Mouse (Mus musculus) embryonic facial prominence, embryonic 11.5 days (tissue): ENCODE data around the gene Npas2. TPM values are rescaled to one million over a fixed set of nuclear protein-coding genes. Genes with fewer than 3 reads are reported as not detected.
A peak's percentile ranks its signal among the peaks of the same experiment; 100 is the strongest.

Source experiments
- ATAC-seq: fragments of 200-750 bp; cut with Nextera tagmentation; replicated peaks from 2 replicates; pipeline ENCODE4 v1.8.0; 2017; ENCODE audit warnings: low read depth; ENCODE audit not compliant: insufficient number of reproducible peaks, low FRiP score, low TSS enrichment
- DNase-seq: peaks from one replicate; pipeline ENCODE4 v3.0.0-alpha.2; 2015; ENCODE audit warnings: low spot score
- H3K27ac ChIP-seq: fragments of 300-500 bp; sonication (generic); replicated peaks from 2 replicates; pipeline ENCODE4 v1.5.1; 2014; ENCODE audit warnings: mild to moderate bottlenecking, low read depth, low read length, control low read depth
- H3K27me3 ChIP-seq: fragments of 300-500 bp; sonication (generic); 2 replicates; pipeline ENCODE4 v1.6.1; 2014; ENCODE audit warnings: mild to moderate bottlenecking, low read length, moderate library complexity, mixed read lengths; ENCODE audit not compliant: control insufficient read depth, insufficient read depth
- H3K36me3 ChIP-seq: fragments of 300-500 bp; sonication (generic); replicated peaks from 2 replicates; pipeline ENCODE4 v1.6.1; 2014; ENCODE audit warnings: low read depth, mild to moderate bottlenecking, low read length, moderate library complexity, mixed read lengths; ENCODE audit not compliant: control insufficient read depth, insufficient read depth
- H3K4me1 ChIP-seq: fragments of 300-500 bp; sonication (generic); 2 replicates; pipeline ENCODE4 v1.6.1; 2014; ENCODE audit warnings: low read length, mixed read lengths; ENCODE audit not compliant: control insufficient read depth, insufficient read depth
- H3K4me2 ChIP-seq: fragments of 300-500 bp; sonication (generic); 2 replicates; pipeline ENCODE4 v1.6.1; 2014; ENCODE audit warnings: low read depth, mild to moderate bottlenecking, control low read depth, low read length, moderate library complexity
- H3K4me3 ChIP-seq: fragments of 300-500 bp; sonication (generic); 2 replicates; pipeline ENCODE4 v1.5.1; 2014; ENCODE audit warnings: low read depth, low read length, control low read depth
- H3K9ac ChIP-seq: fragments of 300-500 bp; sonication (generic); replicated peaks from 2 replicates; pipeline ENCODE4 v1.6.1; 2014; ENCODE audit warnings: mild to moderate bottlenecking, control low read depth, low read length
- H3K9me3 ChIP-seq: fragments of 300-500 bp; sonication (generic); replicated peaks from 2 replicates; pipeline ENCODE4 v1.6.1; 2016; ENCODE audit warnings: mild to moderate bottlenecking, low read length, inconsistent platforms, mixed read lengths; ENCODE audit not compliant: control insufficient read depth
- WGBS: fragments of 180-500 bp; shearing (Covaris S2); extraction: QIAGEN DNeasy Blood & Tissue Kit; methylation state at CpG from one replicate; pipeline ENCODE4 v1.1.7; 2014; 5-methylcytosine and 5-hydroxymethylcytosine counted together
- polyA plus RNA-seq: library from polyadenylated mRNA; unstranded; fragments of >200 nt; fragmentation: Nextera tagmentation; extraction: Ambion mirVana; gene quantifications from 2 replicates; pipeline ENCODE4 v1.2.1, GENCODE M21; 2014

Gene Npas2
- polyA plus RNA-seq, 1 experiment from 2014 or later: 0.06 TPM

GRCm38 (mm10) chr1:39376726-39377240, 183.3 kb downstream of the Npas2 start:
- no peaks in the 10 kb centered on the region for H3K27me3 ChIP-seq
- DNase-seq: no peak
- 0 out of 2 replicates have a peak, but pooled peaks have one; percentile 46 for ATAC-seq
- H3K4me1 ChIP-seq: no peaks in the 10 kb centered on the region
- no peak overlapping the region for H3K4me2 ChIP-seq
- WGBS: 91% methylated on average over 9 of the region's 9 CpGs
- H3K4me3 ChIP-seq: no peak overlapping the region
- H3K9me3 ChIP-seq: no peaks in the 10 kb centered on the region
- H3K36me3 ChIP-seq: no peaks in the 10 kb centered on the region
- no peak overlapping the region for H3K9ac ChIP-seq
- H3K27ac ChIP-seq: no peak overlapping the region

- no peak overlapping the region for H3K4me2 ChIP-seq
- no peaks in the 10 kb centered on the region for H3K9me3 ChIP-seq
- no peak overlapping the region for H3K27ac ChIP-seq
- no peak for DNase-seq
- no peak overlapping the region for H3K9ac ChIP-seq
- WGBS: 79% methylated on average over 1 of the region's 1 CpGs
- ATAC-seq: no peak
- no peaks in the 10 kb centered on the region for H3K4me1 ChIP-seq
- no peaks in the 10 kb centered on the region for H3K27me3 ChIP-seq
- H3K36me3 ChIP-seq: no peaks in the 10 kb centered on the region
- no peak overlapping the region for H3K4me3 ChIP-seq
These were observed 185.0 kb downstream of the Npas2 start for GRCm38 (mm10) chr1:39378540-39378939.

GRCm38 (mm10) chr1:39379021-39379420, 185.5 kb downstream of the Npas2 start:
- Histone ChIP-seq H3K9ac (no peak overlapping the region), H3K27ac (no peak overlapping the region), H3K4me3 (no peak overlapping the region), H3K27me3 (no peaks in the 10 kb centered on the region), H3K9me3 (no peaks in the 10 kb centered on the region), H3K4me2 (no peak overlapping the region), H3K4me1 (no peaks in the 10 kb centered on the region), H3K36me3 (no peaks in the 10 kb centered on the region)
- WGBS: 76% methylated on average over 5 of the region's 5 CpGs
- ATAC-seq: no peak
- no peak for DNase-seq

- Histone ChIP-seq H3K4me3 (no peak overlapping the region), H3K9ac (no peak overlapping the region), H3K9me3 (no peaks in the 10 kb centered on the region), H3K36me3 (no peaks in the 10 kb centered on the region), H3K4me2 (no peak overlapping the region), H3K27ac (no peak overlapping the region), H3K4me1 (no peaks in the 10 kb centered on the region), H3K27me3 (no peaks in the 10 kb centered on the region)
- DNase-seq (no peak), ATAC-seq (no peak)
- WGBS: 90% methylated on average over 9 of the region's 9 CpGs
These were observed 187.5 kb downstream of the Npas2 start for GRCm38 (mm10) chr1:39381017-39381416.

GRCm38 (mm10) chr1:39384914-39385313, 191.4 kb downstream of the Npas2 start:
- ATAC-seq (no peak), DNase-seq (no peak)
- Histone ChIP-seq H3K9me3 (no peaks in the 10 kb centered on the region), H3K4me1 (no peaks in the 10 kb centered on the region), H3K4me2 (no peak overlapping the region), H3K27me3 (no peaks in the 10 kb centered on the region), H3K27ac (no peak overlapping the region), H3K4me3 (no peak overlapping the region), H3K36me3 (no peaks in the 10 kb centered on the region), H3K9ac (no peak overlapping the region)
- WGBS: 86% methylated on average over 8 of the region's 9 CpGs

GRCm38 (mm10) chr1:39386456-39386855, 192.9 kb downstream of the Npas2 start:
- 76% methylated on average over 3 of the region's 3 CpGs for WGBS
- Histone ChIP-seq H3K27ac (no peak overlapping the region), H3K27me3 (no peaks in the 10 kb centered on the region), H3K9me3 (no peaks in the 10 kb centered on the region), H3K4me1 (no peaks in the 10 kb centered on the region), H3K4me3 (no peak overlapping the region), H3K9ac (no peak overlapping the region), H3K36me3 (no peaks in the 10 kb centered on the region), H3K4me2 (no peak overlapping the region)
- ATAC-seq: no peak
- no peak for DNase-seq

- Histone ChIP-seq H3K36me3 (no peaks in the 10 kb centered on the region), H3K4me1 (no peaks in the 10 kb centered on the region), H3K4me2 (no peak overlapping the region), H3K4me3 (no peak overlapping the region), H3K27me3 (no peaks in the 10 kb centered on the region), H3K9ac (no peak overlapping the region), H3K27ac (no peak overlapping the region), H3K9me3 (no peaks in the 10 kb centered on the region)
- no peak for DNase-seq
- 87% methylated on average over 4 of the region's 4 CpGs for WGBS
- ATAC-seq: no peak
These were observed 194.0 kb downstream of the Npas2 start for GRCm38 (mm10) chr1:39387497-39387896.

GRCm38 (mm10) chr1:39388163-39388562, 194.6 kb downstream of the Npas2 start:
- H3K4me1 ChIP-seq: no peaks in the 10 kb centered on the region
- no peak for ATAC-seq
- no peak overlapping the region for H3K9ac ChIP-seq
- H3K27me3 ChIP-seq: no peaks in the 10 kb centered on the region
- H3K4me3 ChIP-seq: no peak overlapping the region
- H3K4me2 ChIP-seq: no peak overlapping the region
- DNase-seq: no peak
- H3K27ac ChIP-seq: no peak overlapping the region
- 80% methylated on average over 2 of the region's 2 CpGs for WGBS
- no peaks in the 10 kb centered on the region for H3K36me3 ChIP-seq
- no peaks in the 10 kb centered on the region for H3K9me3 ChIP-seq
